Mouse (Mus musculus) midbrain, embryonic 10.5 days (tissue): ENCODE measurements at regions not wholly inside any gene's neighbourhood (a gene's known extent, or its start where the extent isn't known, plus 50 kb on each side); places are given as distances from the start of the nearest gene placed in this dataset.

Source experiments
- DNase-seq: peaks from one replicate; pipeline ENCODE4 v3.0.0-alpha.2; 2017; ENCODE audit warnings: low spot score
- H3K27ac ChIP-seq: fragments of 300-500 bp; sonication (generic); replicated peaks from 2 replicates; pipeline ENCODE4 v1.5.1; 2016; ENCODE audit warnings: mild to moderate bottlenecking
- H3K27me3 ChIP-seq: fragments of 300-500 bp; sonication (generic); 2 replicates; pipeline ENCODE4 v1.6.1; 2016; ENCODE audit warnings: low read depth, mild to moderate bottlenecking; ENCODE audit not compliant: poor library complexity, severe bottlenecking
- H3K36me3 ChIP-seq: fragments of 300-500 bp; sonication (generic); 2 replicates; pipeline ENCODE4 v1.6.1; 2016; ENCODE audit warnings: mild to moderate bottlenecking, moderate library complexity
- H3K4me1 ChIP-seq: fragments of 300-500 bp; sonication (generic); 2 replicates; pipeline ENCODE4 v1.6.1; 2016
- H3K4me3 ChIP-seq: fragments of 300-500 bp; sonication (generic); 2 replicates; pipeline ENCODE4 v1.5.1; 2016; ENCODE audit warnings: mild to moderate bottlenecking, moderate library complexity
- H3K9me3 ChIP-seq: fragments of 300-500 bp; sonication (generic); replicated peaks from 2 replicates; pipeline ENCODE4 v1.6.1; 2016; ENCODE audit warnings: mild to moderate bottlenecking
- WGBS: fragments of 180-500 bp; shearing (Covaris S2); methylation state at CpG from one replicate; pipeline ENCODE4 v1.1.7; 2016; 5-methylcytosine and 5-hydroxymethylcytosine counted together

- Histone ChIP-seq H3K4me1 (no peaks in the 10 kb centered on the region), H3K27ac (no peak overlapping the region), H3K4me3 (no peak overlapping the region), H3K27me3 (no peaks in the 10 kb centered on the region), H3K36me3 (no peaks in the 10 kb centered on the region), H3K9me3 (no peaks in the 10 kb centered on the region)
- WGBS, result 90% methylated on average over 4 of the region's 4 CpGs
- no peak for DNase-seq
Observed at GRCm38 (mm10) chr9:34143131-34143795, 342.4 kb upstream of the Kirrel3 start.

- H3K9me3 ChIP-seq, result no peaks in the 10 kb centered on the region
- peaks cover 22% of the 10 kb centered on the region for H3K4me1 ChIP-seq
- H3K4me3 ChIP-seq, result no peak overlapping the region
- 71% methylated on average over 11 of the region's 11 CpGs for WGBS
- no peaks in the 10 kb centered on the region for H3K36me3 ChIP-seq
- DNase-seq, result no peak
- H3K27me3 ChIP-seq, result no peaks in the 10 kb centered on the region
- H3K27ac ChIP-seq, result no peak overlapping the region
Observed at GRCm38 (mm10) chr9:34155240-34156019, 330.3 kb upstream of the Kirrel3 start.

DNA sequence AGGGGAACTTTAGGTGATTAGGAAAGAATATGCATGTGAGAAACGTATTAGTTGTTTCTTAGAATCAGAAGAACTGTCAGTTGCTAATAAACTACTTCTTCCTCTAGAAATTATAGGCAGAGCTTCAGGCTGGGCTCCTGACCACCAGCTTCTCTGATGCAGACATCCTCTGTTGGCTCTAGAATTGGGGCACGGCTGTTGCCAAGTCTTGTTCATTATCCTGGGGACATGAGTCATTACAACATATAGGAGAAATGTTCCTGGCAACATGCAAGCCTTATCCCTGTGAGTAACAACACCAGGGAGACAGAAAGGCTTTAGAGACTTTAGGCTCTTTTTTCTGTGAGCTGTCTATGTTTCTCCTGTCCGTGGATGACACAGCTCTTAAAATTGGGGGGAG lies 329.1 kb upstream of the Kirrel3 start:
- no peaks in the 10 kb centered on the region for H3K9me3 ChIP-seq

DNA sequence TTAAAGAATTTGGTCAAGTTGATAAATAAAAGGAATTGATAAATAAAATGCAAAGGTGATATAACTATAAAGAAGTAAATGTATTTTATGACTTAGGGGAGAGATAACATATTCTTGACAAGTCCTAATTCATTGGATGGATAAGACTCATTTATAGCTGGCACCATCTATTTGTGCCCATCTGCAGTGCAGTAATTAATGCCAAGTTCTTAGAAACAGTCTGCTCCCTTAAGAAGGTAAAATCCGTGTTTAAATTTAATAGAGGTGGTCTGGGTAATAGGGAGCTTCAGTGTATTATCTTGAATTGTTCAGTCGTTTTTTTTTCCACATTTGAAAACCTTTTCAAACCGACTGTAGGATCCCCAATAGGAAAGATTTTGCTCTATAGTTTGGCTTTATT lies 324.6 kb upstream of the Kirrel3 start:
- H3K36me3 ChIP-seq, result no peaks in the 10 kb centered on the region
- H3K4me1 ChIP-seq, result peaks cover 11% of the 10 kb centered on the region
- H3K9me3 ChIP-seq, result no peaks in the 10 kb centered on the region
- no peak overlapping the region for H3K27ac ChIP-seq
- no peak for DNase-seq
- no peaks in the 10 kb centered on the region for H3K27me3 ChIP-seq
- 74% methylated on average over 3 of the region's 3 CpGs for WGBS
- H3K4me3 ChIP-seq, result no peak overlapping the region

More for the DNA sequence above, 329.1 kb upstream of the Kirrel3 start:
- no peaks in the 10 kb centered on the region for H3K36me3 ChIP-seq
- H3K27me3 ChIP-seq, result no peaks in the 10 kb centered on the region
- DNase-seq, result no peak
- 68% methylated on average over 3 of the region's 3 CpGs for WGBS
- peaks cover 22% of the 10 kb centered on the region for H3K4me1 ChIP-seq
- no peak overlapping the region for H3K27ac ChIP-seq
- H3K4me3 ChIP-seq, result no peak overlapping the region

DNA sequence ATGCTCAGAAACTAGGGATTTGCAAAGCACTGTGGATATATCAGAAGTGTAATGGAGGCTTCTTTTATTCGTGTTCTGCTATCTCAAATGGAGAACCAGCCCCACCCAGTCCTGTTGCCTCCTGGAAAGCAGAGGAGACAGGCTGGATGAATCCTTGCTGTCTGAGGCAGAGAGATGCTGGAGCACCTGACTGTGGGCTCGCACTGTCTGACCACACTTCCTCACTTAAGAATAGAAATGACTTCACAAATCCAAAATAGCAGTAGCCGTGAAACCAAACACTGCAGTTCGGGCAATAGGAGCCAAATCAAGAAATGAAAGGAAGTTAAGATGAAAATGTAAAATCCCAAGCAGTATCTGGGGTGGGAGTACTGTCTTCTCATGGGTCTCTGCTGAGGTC lies 299.4 kb upstream of the Kirrel3 start:
- no peak overlapping the region for H3K27ac ChIP-seq
- WGBS, result 92% methylated on average over 4 of the region's 4 CpGs
- no peak for DNase-seq
- H3K4me1 ChIP-seq, result no peaks in the 10 kb centered on the region
- H3K27me3 ChIP-seq, result no peaks in the 10 kb centered on the region
- H3K4me3 ChIP-seq, result no peak overlapping the region
- H3K9me3 ChIP-seq, result no peaks in the 10 kb centered on the region
- no peaks in the 10 kb centered on the region for H3K36me3 ChIP-seq

DNA sequence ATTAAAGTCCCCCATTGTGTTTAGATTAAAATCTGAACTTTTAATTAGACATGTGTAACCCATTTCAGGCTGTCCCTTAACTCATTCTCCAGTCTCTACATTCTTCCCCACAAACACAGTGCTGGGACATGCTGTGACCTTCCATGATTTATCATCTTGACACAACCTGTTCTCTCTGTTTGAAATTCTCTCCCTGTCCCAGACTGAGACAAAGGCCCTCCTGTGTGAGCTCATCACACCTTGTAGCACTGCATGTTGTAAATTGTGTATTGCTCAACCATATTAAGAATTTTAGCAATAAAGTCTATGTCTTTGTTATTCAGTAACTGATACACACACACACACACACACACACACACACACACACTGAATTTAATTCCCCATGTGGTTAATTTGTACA lies 293.2 kb upstream of the Kirrel3 start:
- DNase-seq, result no peak
- H3K36me3 ChIP-seq, result no peaks in the 10 kb centered on the region
- H3K4me3 ChIP-seq, result no peak overlapping the region
- no peaks in the 10 kb centered on the region for H3K9me3 ChIP-seq
- H3K27ac ChIP-seq, result no peak overlapping the region
- no peaks in the 10 kb centered on the region for H3K4me1 ChIP-seq
- H3K27me3 ChIP-seq, result no peaks in the 10 kb centered on the region

GRCm38 (mm10) chr9:34202122-34202941 lies 283.4 kb upstream of the Kirrel3 start:
- no peak for DNase-seq
- no peaks in the 10 kb centered on the region for H3K9me3 ChIP-seq
- peaks cover 13% of the 10 kb centered on the region; the same call in 1 of the 2 replicates for H3K27me3 ChIP-seq
- peaks cover 36% of the 10 kb centered on the region for H3K4me1 ChIP-seq
- H3K27ac ChIP-seq, result peak overlapping the region; percentile 59; the same call in 1 of the 2 replicates
- WGBS, result 47% methylated on average over 13 of the region's 13 CpGs
- H3K36me3 ChIP-seq, result no peaks in the 10 kb centered on the region
- H3K4me3 ChIP-seq, result no peak overlapping the region

- Histone ChIP-seq H3K4me3 (no peak overlapping the region), H3K27ac (peak overlapping the region; percentile 59), H3K4me1 (peaks cover 36% of the 10 kb centered on the region), H3K27me3 (peaks cover 13% of the 10 kb centered on the region; the same call in 1 of the 2 replicates), H3K9me3 (no peaks in the 10 kb centered on the region), H3K36me3 (no peaks in the 10 kb centered on the region)
- no peak for DNase-seq
- WGBS, result 39% methylated on average over 11 of the region's 11 CpGs
Observed at GRCm38 (mm10) chr9:34202942-34203551, 282.6 kb upstream of the Kirrel3 start.

DNA sequence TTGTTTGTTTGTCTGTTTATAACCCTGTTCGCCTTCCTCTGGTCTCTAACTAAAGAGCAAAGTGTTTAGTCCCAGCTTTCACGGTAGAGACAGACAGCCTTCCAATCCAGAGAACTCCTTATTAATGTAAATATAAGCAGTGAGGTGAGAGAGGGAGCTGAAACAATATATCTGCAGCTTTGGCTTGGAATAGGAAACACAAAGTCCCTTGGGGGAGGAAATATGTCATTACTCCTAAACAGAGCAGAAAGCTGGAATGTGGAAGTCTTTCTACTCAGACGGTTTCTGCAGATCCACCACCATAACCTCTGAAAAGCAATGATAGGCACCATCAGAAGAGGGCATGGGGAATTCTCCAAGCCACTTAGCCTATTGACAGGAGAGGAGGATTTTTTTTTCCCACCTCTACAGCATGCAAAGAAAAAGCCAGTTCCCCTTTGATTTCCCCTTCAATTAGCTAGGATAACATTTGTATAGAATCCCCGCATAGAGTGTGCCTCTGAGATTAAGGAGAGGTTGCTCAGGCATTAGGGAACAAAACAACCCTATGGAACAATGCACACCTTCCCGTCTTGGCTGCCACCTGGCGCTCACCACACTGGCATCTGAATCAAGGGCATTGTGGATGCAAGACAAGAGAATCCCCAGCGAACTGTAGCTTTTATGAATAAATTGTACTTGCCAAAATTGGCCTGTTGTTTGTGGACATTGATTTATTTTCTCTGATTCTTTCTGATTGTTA lies 281.9 kb upstream of the Kirrel3 start:
- 15% methylated on average over 7 of the region's 7 CpGs for WGBS
- Histone ChIP-seq H3K9me3 (no peaks in the 10 kb centered on the region), H3K27me3 (peaks cover 13% of the 10 kb centered on the region; the same call in 1 of the 2 replicates), H3K27ac (peak overlapping the region; percentile 59; the same call in 1 of the 2 replicates), H3K4me1 (peaks cover 36% of the 10 kb centered on the region), H3K36me3 (no peaks in the 10 kb centered on the region), H3K4me3 (no peak overlapping the region)
- no peak for DNase-seq

DNA sequence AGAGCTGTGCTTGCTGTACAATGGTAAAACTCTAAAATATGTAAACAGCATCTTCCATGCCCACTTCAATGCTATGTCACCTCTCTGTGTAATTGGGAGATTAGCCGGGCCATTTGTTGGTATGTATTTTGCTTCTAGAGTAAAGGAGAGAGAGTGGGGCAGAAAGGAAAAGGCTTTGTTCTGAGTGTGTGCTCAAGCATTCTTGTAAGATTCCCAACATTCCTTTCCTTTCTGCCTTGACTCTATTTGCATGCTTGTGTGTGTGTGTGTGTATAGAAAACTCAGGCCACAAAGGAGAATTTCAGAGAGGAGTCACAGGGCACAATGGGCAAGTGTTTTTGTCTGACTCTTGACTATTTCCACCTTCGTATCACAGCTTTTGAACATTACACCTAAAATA lies 281.2 kb upstream of the Kirrel3 start:
- Histone ChIP-seq H3K9me3 (no peaks in the 10 kb centered on the region), H3K27ac (no peak overlapping the region), H3K36me3 (no peaks in the 10 kb centered on the region), H3K4me3 (no peak overlapping the region), H3K27me3 (peaks cover 13% of the 10 kb centered on the region; the same call in 1 of the 2 replicates), H3K4me1 (peaks cover 36% of the 10 kb centered on the region)
- 17% methylated on average over 2 of the region's 2 CpGs for WGBS
- DNase-seq, result no peak

- WGBS, result 73% methylated on average over 2 of the region's 2 CpGs
Observed at GRCm38 (mm10) chr9:34231561-34231960, 254.1 kb upstream of the Kirrel3 start.

DNA sequence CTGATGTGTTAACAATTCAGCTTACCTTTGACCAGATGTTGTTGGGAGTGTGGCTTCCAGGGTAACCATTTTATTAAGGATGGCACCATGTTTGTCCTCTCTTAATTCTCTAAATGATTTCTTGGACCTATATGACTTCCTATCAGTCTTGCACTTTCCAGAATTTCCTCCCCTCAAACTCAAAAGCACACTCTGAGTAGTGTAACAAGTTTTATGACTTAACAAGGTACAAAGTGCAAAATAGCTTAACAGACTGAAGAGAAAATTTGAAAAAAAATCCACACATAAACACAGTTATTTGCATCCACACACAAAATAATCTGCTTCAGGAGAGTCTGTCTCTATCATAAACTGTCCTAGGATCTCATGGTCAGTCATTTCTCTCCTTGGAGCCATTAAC lies 251.0 kb upstream of the Kirrel3 start:
- no peak overlapping the region for H3K27ac ChIP-seq
- H3K9me3 ChIP-seq, result no peaks in the 10 kb centered on the region
- no peaks in the 10 kb centered on the region for H3K36me3 ChIP-seq
- DNase-seq, result no peak
- 0 out of 2 replicates have a peak, but pooled peaks cover 3% of the 10 kb centered on the region for H3K4me1 ChIP-seq
- H3K27me3 ChIP-seq, result no peaks in the 10 kb centered on the region
- no peak overlapping the region for H3K4me3 ChIP-seq

More at GRCm38 (mm10) chr9:34231561-34231960, 254.1 kb upstream of the Kirrel3 start:
- DNase-seq, result no peak
- Histone ChIP-seq H3K36me3 (no peaks in the 10 kb centered on the region), H3K9me3 (no peaks in the 10 kb centered on the region), H3K4me1 (no peaks in the 10 kb centered on the region), H3K4me3 (no peak overlapping the region), H3K27me3 (no peaks in the 10 kb centered on the region), H3K27ac (no peak overlapping the region)
